Mouse (Mus musculus): ENCODE results near the gene Morc2a.
"Not testable (repeated sequence)": the region's sequence is repeated elsewhere in the genome, so short reads cannot be mapped to it uniquely, and the experiment has no call there.

Gene Morc2a

GRCm38 (mm10) chr11:3648964-3649841 is at the start of gene Morc2a:
Morc2a (plus strand) TSS chr11:3649191.
- peak; percentile 96 for DNase-seq

- DNase-seq = not testable (repeated sequence)
Observed at GRCm38 (mm10) chr11:3601966-3602365, 47.0 kb upstream of the Morc2a start.

- DNase-seq = not testable (repeated sequence)
Observed at GRCm38 (mm10) chr11:3602687-3603086, 46.3 kb upstream of the Morc2a start.

GRCm38 (mm10) chr11:3606456-3606855 is 42.5 kb upstream of the Morc2a start:
- DNase-seq = no peak

GRCm38 (mm10) chr11:3615576-3615975 is 33.4 kb upstream of the Morc2a start:
- no peak for DNase-seq

- DNase-seq = no peak
Observed at GRCm38 (mm10) chr11:3622826-3623225, 26.2 kb upstream of the Morc2a start.

- no peak for DNase-seq
Observed at GRCm38 (mm10) chr11:3624391-3625027, 24.5 kb upstream of the Morc2a start.

- no peak for DNase-seq
Observed at GRCm38 (mm10) chr11:3628999-3629491, 19.9 kb upstream of the Morc2a start.

- not testable (repeated sequence) for DNase-seq
Observed at GRCm38 (mm10) chr11:3633269-3633668, 15.7 kb upstream of the Morc2a start.

GRCm38 (mm10) chr11:3647688-3648087 is 1.3 kb upstream of the Morc2a start:
- peak; percentile 53 for DNase-seq

- DNase-seq = peak; percentile 46
Observed at GRCm38 (mm10) chr11:3648305-3648963, 557 bp upstream of the Morc2a start.

- DNase-seq = no peak
Observed at GRCm38 (mm10) chr11:3650141-3650540, 1.1 kb downstream of the Morc2a start.

- no peak for DNase-seq
Observed at GRCm38 (mm10) chr11:3661964-3662363, 13.0 kb downstream of the Morc2a start.

GRCm38 (mm10) chr11:3667506-3667905 is 18.5 kb downstream of the Morc2a start:
- DNase-seq = no peak

GRCm38 (mm10) chr11:3668768-3669167 is 19.8 kb downstream of the Morc2a start:
- DNase-seq = no peak

GRCm38 (mm10) chr11:3669849-3670248 is 20.9 kb downstream of the Morc2a start:
- DNase-seq = no peak

GRCm38 (mm10) chr11:3671000-3671628 is 22.1 kb downstream of the Morc2a start:
- DNase-seq = no peak

GRCm38 (mm10) chr11:3674545-3674944 is 25.6 kb downstream of the Morc2a start:
- no peak for DNase-seq

GRCm38 (mm10) chr11:3676423-3676822 is 27.4 kb downstream of the Morc2a start:
- no peak for DNase-seq

GRCm38 (mm10) chr11:3677204-3677603 is 28.2 kb downstream of the Morc2a start:
- no peak for DNase-seq

- no peak for DNase-seq
Observed at GRCm38 (mm10) chr11:3679771-3680170, 30.8 kb downstream of the Morc2a start.

- no peak for DNase-seq
Observed at GRCm38 (mm10) chr11:3683696-3684095, 34.7 kb downstream of the Morc2a start.

GRCm38 (mm10) chr11:3684232-3684631 is 35.2 kb downstream of the Morc2a start:
- no peak for DNase-seq

All from cerebellum, adult 9-10 months (tissue).